ENCODE assay signal across 9 mouse cellular contexts in the genomic region with DNA sequence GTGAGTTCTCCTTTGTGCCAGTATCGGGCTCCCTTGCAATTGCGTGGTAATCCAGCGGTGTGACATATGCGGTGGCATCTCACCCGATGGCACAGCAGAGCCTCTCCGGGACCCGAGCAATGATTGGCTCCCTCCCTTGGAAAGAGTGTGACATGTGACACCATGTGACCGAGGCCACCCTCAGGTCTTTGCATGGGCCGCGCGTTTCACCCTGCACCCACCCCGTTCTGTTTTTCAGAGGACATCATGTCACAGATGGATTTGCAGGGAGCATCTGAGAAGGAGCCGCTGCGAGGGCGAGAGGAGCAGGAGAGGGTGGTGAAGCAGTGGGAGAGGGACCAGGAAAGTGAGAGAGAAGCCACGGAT. TPM values are rescaled to one million over a fixed set of nuclear protein-coding genes. Genes with fewer than 3 reads are reported as not detected.
DNase-seq lines count a peak whose midpoint lies in the region; ATAC-seq lines count a peak whose summit lies in the region.
"Had no signal": no experiment of that assay in that cellular context is flagged by ENCODE, and none has a peak within 500 bp of the region (broad histone marks: within the 10 kb centered on the region; RNA-seq: fewer than 3 reads in every experiment).

No protein-coding gene starts in this region.

- H3K4me1 ChIP-seq in liver, embryonic 12.5 days = peaks cover 40% of the 10 kb centered on the region

- ATAC-seq in cerebellum, adult (ENCODE audit: insufficient number of reproducible peaks, low FRiP score, low TSS enrichment) = 0 out of 2 replicates have a peak, but pooled peaks have one; percentile 49
- peak; percentile 18 to 50; a peak in 3 of 4 replicates for ATAC-seq in hematopoietic stem cell, adult 5-6 weeks (replicated peaks in 1 of 2; ENCODE audit: insufficient read depth in 1 of 2, low FRiP score in 2 of 2, low TSS enrichment in 1 of 2, low read depth in 1 of 2, poor library complexity in 2 of 2, severe bottlenecking in 2 of 2)
- no peak for ATAC-seq in liver, embryonic 12.5 days

- peak overlapping the region; percentile 43 for H3K4me2 ChIP-seq in liver, embryonic 12.5 days

- no peak overlapping the region for H3K9ac ChIP-seq in liver, embryonic 12.5 days

- H3K27me3 ChIP-seq in liver, embryonic 12.5 days (replicated peaks) = peaks cover 12% of the 10 kb centered on the region

- WGBS in liver, embryonic 12.5 days (ENCODE audit: insufficient replicate concordance) = 15% methylated on average over 16 of the region's 16 CpGs

- H3K36me3 ChIP-seq in liver, embryonic 12.5 days = no peaks in the 10 kb centered on the region

- no peak overlapping the region for H3K27ac ChIP-seq in liver, embryonic 12.5 days

- no peak for DNase-seq in cerebellum, postnatal 4 days (ENCODE audit: low spot score in 2 of 2)
- DNase-seq in thymus, postnatal 0 days (ENCODE audit: low spot score) = peak; percentile 26
- no peak for DNase-seq in thymus, postnatal 25 days
- peak; percentile 57 to 59 for DNase-seq in right cerebral cortex, postnatal 10 days (ENCODE audit: low spot score in 2 of 2)
- no peak for DNase-seq in T-cell, adult 2 months (ENCODE audit: low spot score)

- no peaks in the 10 kb centered on the region for H3K9me3 ChIP-seq in liver, embryonic 12.5 days (replicated peaks)

- H3K4me3 ChIP-seq in liver, embryonic 12.5 days = peak overlapping the region; percentile 1; the same call in 1 of the 2 replicates
- H3K4me3 ChIP-seq: erythroblast, embryonic 14.5 days had no signal

RNA-seq across cellular contexts. Expression of a gene that starts 3.5 kb away (rescaled TPM):
- 167 and 169 TPM in 2 replicates for polyA plus RNA-seq in thymus, postnatal 0 days (2015; fragmentation: Nextera tagmentation; extraction: Ambion mirVana)
- 26.4 and 27.5 TPM in 2 replicates for total RNA-seq in hematopoietic stem cell, adult 5-6 weeks (2017)
- 12.9 and 15.1 TPM in 2 replicates for polyA plus RNA-seq in liver, embryonic 12.5 days (2016; fragmentation: Nextera tagmentation; extraction: Ambion mirVana)

RNA-seq across cellular contexts. Expression of a gene that starts 25.8 kb away (rescaled TPM):
- 0.56 and 0.57 TPM in 2 replicates for polyA plus RNA-seq in thymus, postnatal 0 days (2015; fragmentation: Nextera tagmentation; extraction: Ambion mirVana)
- 0.31 TPM in 1 of 2 replicates, not detected in the other for total RNA-seq in hematopoietic stem cell, adult 5-6 weeks (2017)
- 0.10 and 0.14 TPM in 2 replicates for polyA plus RNA-seq in liver, embryonic 12.5 days (2016; fragmentation: Nextera tagmentation; extraction: Ambion mirVana)
- polyA plus RNA-seq: erythroblast, embryonic 14.5 days had no signal

RNA-seq across cellular contexts. Expression of a gene that starts 43.4 kb away (rescaled TPM):
- 99.2 and 109 TPM in 2 replicates for polyA plus RNA-seq in thymus, postnatal 0 days (2015; fragmentation: Nextera tagmentation; extraction: Ambion mirVana)
- total RNA-seq in hematopoietic stem cell, adult 5-6 weeks (2017) = 91.6 and 97.6 TPM in 2 replicates
- polyA plus RNA-seq in liver, embryonic 12.5 days (2016; fragmentation: Nextera tagmentation; extraction: Ambion mirVana) = 135 and 136 TPM in 2 replicates

RNA-seq across cellular contexts. Expression of a gene that starts 47.9 kb away (rescaled TPM):
- polyA plus RNA-seq in thymus, postnatal 0 days (2015; fragmentation: Nextera tagmentation; extraction: Ambion mirVana) = 39.7 and 41.2 TPM in 2 replicates
- total RNA-seq in hematopoietic stem cell, adult 5-6 weeks (2017) = 6.9 and 10.7 TPM in 2 replicates
- 22.5 and 24.4 TPM in 2 replicates for polyA plus RNA-seq in liver, embryonic 12.5 days (2016; fragmentation: Nextera tagmentation; extraction: Ambion mirVana)

RNA-seq across cellular contexts. Expression of a gene that starts 48.8 kb away (rescaled TPM):
- polyA plus RNA-seq in thymus, postnatal 0 days (2015; fragmentation: Nextera tagmentation; extraction: Ambion mirVana) = 191 and 202 TPM in 2 replicates
- 129 and 135 TPM in 2 replicates for total RNA-seq in hematopoietic stem cell, adult 5-6 weeks (2017)
- polyA plus RNA-seq in liver, embryonic 12.5 days (2016; fragmentation: Nextera tagmentation; extraction: Ambion mirVana) = 109 and 122 TPM in 2 replicates

Comparison
In these comparisons a context has a peak if more than half of its experiments do, and no peak if none do; other contexts are left out.
1. DNase-seq: peak in thymus, postnatal 0 days (single experiment) and right cerebral cortex, postnatal 10 days (2 of 2); none in cerebellum, postnatal 4 days (0 of 2), thymus, postnatal 25 days (single experiment) and T-cell, adult 2 months (single experiment).
2. RNA of a gene that starts 3.5 kb away (polyA plus RNA-seq): 167 to 169 TPM in thymus, postnatal 0 days; 12.9 to 15.1 TPM in liver, embryonic 12.5 days; every median in the first group is over 10 times any median in the second.